ENCODE assay signal across 8 mouse cellular contexts in the genomic region with DNA sequence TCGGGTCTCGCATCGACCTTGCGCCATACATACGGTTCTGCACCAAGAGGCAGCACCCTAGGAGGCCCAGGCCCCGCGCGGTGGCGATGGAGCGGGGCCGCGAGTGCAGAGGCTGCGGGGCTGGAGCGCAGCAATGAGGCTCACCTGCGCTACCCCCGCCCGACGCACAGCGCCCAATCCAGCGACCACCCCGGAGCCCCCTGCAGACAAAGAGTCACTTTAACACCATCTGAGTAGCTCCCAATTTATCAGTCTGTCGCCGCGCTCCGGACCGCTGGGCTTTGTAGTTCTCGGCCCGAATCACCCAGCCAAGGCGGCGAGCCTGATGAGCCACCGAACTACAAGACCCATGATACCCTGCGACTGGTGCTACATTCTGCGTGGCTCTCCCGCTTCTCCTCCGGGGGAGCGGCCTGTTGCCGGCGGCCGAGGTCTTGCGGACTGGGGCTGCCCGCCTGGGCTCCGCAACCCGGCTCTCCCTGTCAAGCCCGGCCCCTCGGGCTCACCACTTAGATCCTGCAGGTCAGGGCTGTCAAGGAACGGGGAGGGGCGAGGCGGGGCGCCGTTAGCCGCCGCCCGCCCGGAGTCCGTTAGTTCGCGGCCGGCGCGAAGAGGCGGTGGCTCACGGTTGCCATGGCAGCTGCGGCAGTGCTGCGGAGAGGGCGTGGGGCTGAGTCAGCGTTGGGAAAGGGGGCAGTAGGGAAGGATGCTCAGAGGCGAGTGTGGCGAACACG. TPM values are rescaled to one million over a fixed set of nuclear protein-coding genes. Genes with fewer than 3 reads are reported as not detected.
A peak's percentile ranks its signal among the peaks of the same experiment; 100 is the strongest.
DNase-seq lines count a peak whose midpoint lies in the region; ATAC-seq and TF ChIP-seq lines count a peak whose summit lies in the region.

No protein-coding gene starts in this region.

- peak; percentile 35; the same call in 1 of the 2 replicates for TF ChIP-seq CTCF in lung, embryonic 14.5 days (IDR thresholded peaks at IDR 0.05; ENCODE audit: low read depth)

- no peaks in the 10 kb centered on the region for H3K9me3 ChIP-seq in lung, embryonic 14.5 days (ENCODE audit: low read depth, low read length)

- peak; percentile 95 for ATAC-seq in hematopoietic stem cell, adult 5-6 weeks (replicated peaks in 1 of 2; ENCODE audit: insufficient read depth in 1 of 2, low FRiP score in 2 of 2, low TSS enrichment in 1 of 2, low read depth in 1 of 2, poor library complexity in 2 of 2, severe bottlenecking in 2 of 2)
- peak; percentile 99 for ATAC-seq in lung, embryonic 14.5 days (ENCODE audit: insufficient read depth)
- ATAC-seq in neutrophil, adult 5-6 weeks (ENCODE audit: extremely low read depth, insufficient number of reproducible peaks, low FRiP score, poor library complexity, severe bottlenecking): peak; percentile 95

- H3K4me3 ChIP-seq in lung, embryonic 14.5 days (ENCODE audit: low read depth, low read length): peak overlapping the region; percentile 73

- peak overlapping the region; percentile 83 for H3K9ac ChIP-seq in lung, embryonic 14.5 days

- H3K4me1 ChIP-seq in lung, embryonic 14.5 days (ENCODE audit: insufficient read depth): 0 out of 2 replicates have a peak, but pooled peaks cover 3% of the 10 kb centered on the region

- H3K36me3 ChIP-seq in lung, embryonic 14.5 days (ENCODE audit: insufficient read depth): no peaks in the 10 kb centered on the region

- peak overlapping the region; percentile 91 for H3K27ac ChIP-seq in lung, embryonic 14.5 days (ENCODE audit: low read depth)

- WGBS in lung, embryonic 14.5 days: under 1% methylated on average over 68 of the region's 69 CpGs

- no peaks in the 10 kb centered on the region for H3K27me3 ChIP-seq in lung, embryonic 14.5 days (ENCODE audit: insufficient read depth, low read length)

- DNase-seq in MN1 (ENCODE audit: low spot score): peak; percentile 98
- DNase-seq in cerebellum, adult 8-10 months: peak; percentile 93
- DNase-seq in forelimb bud, embryonic 11.5 days (ENCODE audit: low read depth, low spot score): peak; percentile 96
- DNase-seq in layer of hippocampus, adult 8-10 months (ENCODE audit: low spot score in 2 of 2): peak; percentile 94 to 97
- peak; percentile 98 for DNase-seq in lung, embryonic 14.5 days
- peak; percentile 95 for DNase-seq in testis, postnatal 14 days (ENCODE audit: low spot score)

- H3K4me2 ChIP-seq in lung, embryonic 14.5 days: peak overlapping the region; percentile 75

RNA-seq across cellular contexts. Expression of gene Katnal1, which starts 0.6 kb away (rescaled TPM):
- 13.1 and 13.6 TPM in 2 replicates for total RNA-seq in hematopoietic stem cell, adult 5-6 weeks (2017)
- total RNA-seq in layer of hippocampus, adult 8-10 months (2022): 10 to 100 TPM; 55.4 to 73.6 (median 64.1) TPM
- 13.8 and 14.2 TPM in 2 replicates for polyA plus RNA-seq in lung, embryonic 14.5 days (2014; fragmentation: Nextera tagmentation; extraction: Ambion mirVana)
- 5.2 and 8.0 TPM in 2 replicates for total RNA-seq in neutrophil, adult 5-6 weeks (2017)

Comparison
In these comparisons a context has a peak if more than half of its experiments do, and no peak if none do; other contexts are left out.
1. Peak in every context shown above with its lines: DNase-seq, ATAC-seq, H3K4me3 ChIP-seq and H3K27ac ChIP-seq.